Mouse (Mus musculus): ENCODE data around the gene Rab20. TPM values are rescaled to one million over a fixed set of nuclear protein-coding genes. Genes with fewer than 3 reads are reported as not detected.

The Rab20 gene
- polyA plus RNA-seq (2016; fragmentation: Nextera tagmentation; extraction: Ambion mirVana): 11.2 and 21.9 TPM in 2 replicates

DNA sequence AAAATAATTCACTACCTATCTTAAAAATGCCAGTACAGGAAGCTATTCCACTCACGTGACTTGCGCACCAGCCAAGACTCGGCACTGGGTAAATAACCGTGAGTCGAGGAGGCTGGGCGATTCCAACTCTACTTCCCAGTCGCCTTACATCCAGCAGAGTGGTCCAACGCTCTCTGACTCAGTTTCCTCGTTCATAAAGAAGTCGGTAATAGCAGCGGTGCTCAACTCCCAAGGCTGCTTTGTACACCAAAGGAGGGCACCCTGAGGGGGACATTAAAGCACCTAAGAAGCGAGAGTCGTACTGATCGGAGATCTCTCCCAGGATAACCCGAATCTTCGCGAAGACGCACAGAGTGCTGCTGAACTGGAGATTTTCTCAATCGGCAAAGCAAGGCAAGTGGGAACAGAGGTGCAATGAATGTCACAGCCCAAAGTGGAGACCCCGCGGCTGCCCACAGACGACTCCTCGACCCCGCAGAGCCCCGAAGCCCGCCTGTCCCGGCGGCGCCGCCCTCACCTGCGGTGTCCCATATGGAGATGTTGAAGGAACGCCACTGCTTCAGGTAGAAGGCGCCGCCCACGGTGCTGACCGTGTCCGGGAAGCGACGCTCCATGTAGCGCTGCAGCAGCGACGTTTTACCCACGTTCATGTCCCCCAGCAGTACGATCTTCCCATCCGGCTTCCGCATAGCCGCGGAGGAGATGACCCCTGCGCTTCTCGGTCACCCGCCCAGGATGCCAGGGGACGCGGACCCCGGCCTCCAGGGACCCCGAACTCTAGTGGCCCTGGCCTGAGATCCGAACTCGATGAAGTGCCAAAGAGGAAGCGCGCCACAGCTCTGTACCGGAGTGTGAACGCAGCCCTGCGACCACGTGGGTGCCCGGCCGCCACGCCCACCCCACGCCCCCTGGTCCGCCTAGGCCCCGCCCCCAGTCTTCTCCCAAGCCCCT, at the start of gene Rab20:
Rab20 (minus strand) TSS at position 900 of the 951 bp plus-strand sequence.
- H3K27ac ChIP-seq: peak within 1 kb of the TSS; percentile 81
- WGBS: under 1% methylated on average over 68 of the region's 69 CpGs

DNA sequence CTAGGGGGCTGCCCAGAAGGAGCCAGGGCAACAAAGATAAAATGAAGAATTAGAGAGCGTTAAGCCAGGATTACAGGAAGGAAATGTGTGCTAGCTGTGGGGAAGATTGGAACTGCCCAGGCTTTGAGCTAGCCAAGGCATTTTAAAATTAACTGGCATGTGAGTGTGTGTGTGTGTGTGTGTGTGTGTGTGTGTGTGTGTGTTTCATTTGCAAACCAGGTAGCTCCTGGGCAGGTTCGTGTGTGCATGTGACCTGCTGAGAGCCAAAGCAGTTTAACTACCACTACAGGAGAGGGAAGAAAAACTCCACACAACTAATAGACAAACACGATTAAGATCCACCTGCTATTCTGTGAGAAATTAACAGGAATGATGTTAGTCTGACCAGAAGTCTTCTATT, 44.8 kb upstream of the Rab20 start:
- Histone ChIP-seq H3K9me3 (no peaks in the 10 kb centered on the region), H3K27ac (no peak overlapping the region), H3K36me3 (peaks cover 28% of the 10 kb centered on the region), H3K27me3 (ENCODE audit: insufficient read depth, poor library complexity, severe bottlenecking) (no peaks in the 10 kb centered on the region), H3K4me1 (no peaks in the 10 kb centered on the region), H3K4me3 (no peak overlapping the region)
- no peak for DNase-seq (ENCODE audit: low spot score)
- WGBS: 79% methylated on average over 3 of the region's 3 CpGs

More for the DNA sequence above, at the start of gene Rab20:
- peaks cover 82% of the 10 kb centered on the region for H3K27me3 ChIP-seq (ENCODE audit: insufficient read depth, poor library complexity, severe bottlenecking)
- H3K4me3 ChIP-seq: peak within 1 kb of the TSS; percentile 71
- no peaks in the 10 kb centered on the region for H3K9me3 ChIP-seq
- H3K36me3 ChIP-seq: no peaks in the 10 kb centered on the region
- H3K4me1 ChIP-seq: peaks cover 84% of the 10 kb centered on the region
- DNase-seq (ENCODE audit: low spot score): peak; percentile 86

- 93% methylated on average over 11 of the region's 11 CpGs for WGBS
- DNase-seq (ENCODE audit: low spot score): no peak
- Histone ChIP-seq H3K27me3 (ENCODE audit: insufficient read depth, poor library complexity, severe bottlenecking) (no peaks in the 10 kb centered on the region), H3K36me3 (peaks cover 60% of the 10 kb centered on the region), H3K27ac (no peak overlapping the region), H3K4me1 (no peaks in the 10 kb centered on the region), H3K9me3 (no peaks in the 10 kb centered on the region), H3K4me3 (no peak overlapping the region)
These were observed 40.2 kb upstream of the Rab20 start for GRCm38 (mm10) chr8:11518676-11519075.

DNA sequence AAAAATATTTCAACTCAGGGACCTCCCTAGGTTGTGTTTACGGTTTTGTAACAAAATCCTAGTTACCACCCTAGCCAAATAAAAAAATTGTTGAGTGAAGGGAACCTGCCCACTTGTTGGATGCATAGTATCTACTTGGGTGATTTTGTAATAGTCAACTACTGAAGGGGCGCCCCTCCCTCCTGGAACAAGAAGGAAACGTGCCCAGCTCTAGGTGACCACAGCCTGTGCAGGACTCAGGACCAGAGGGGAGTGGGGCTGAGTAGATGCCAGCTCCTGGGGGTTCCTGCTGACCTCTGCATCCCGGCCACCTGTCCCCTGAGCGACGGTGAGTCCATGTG, 39.5 kb upstream of the Rab20 start:
- H3K36me3 ChIP-seq: peaks cover 67% of the 10 kb centered on the region
- H3K9me3 ChIP-seq: no peaks in the 10 kb centered on the region
- H3K27ac ChIP-seq: no peak overlapping the region
- DNase-seq (ENCODE audit: low spot score): peak; percentile 56
- no peak overlapping the region for H3K4me3 ChIP-seq
- no peaks in the 10 kb centered on the region for H3K27me3 ChIP-seq (ENCODE audit: insufficient read depth, poor library complexity, severe bottlenecking)
- 92% methylated on average over 6 of the region's 6 CpGs for WGBS
- no peaks in the 10 kb centered on the region for H3K4me1 ChIP-seq

- DNase-seq (ENCODE audit: low spot score): peak; percentile 75
- no peak overlapping the region for H3K4me3 ChIP-seq
- no peaks in the 10 kb centered on the region for H3K4me1 ChIP-seq
- no peaks in the 10 kb centered on the region for H3K9me3 ChIP-seq
- H3K36me3 ChIP-seq: peaks cover 72% of the 10 kb centered on the region
- no peak overlapping the region for H3K27ac ChIP-seq
- WGBS: 84% methylated on average over 16 of the region's 16 CpGs
- no peaks in the 10 kb centered on the region for H3K27me3 ChIP-seq (ENCODE audit: insufficient read depth, poor library complexity, severe bottlenecking)
These were observed 39.0 kb upstream of the Rab20 start for GRCm38 (mm10) chr8:11517366-11518055.

DNA sequence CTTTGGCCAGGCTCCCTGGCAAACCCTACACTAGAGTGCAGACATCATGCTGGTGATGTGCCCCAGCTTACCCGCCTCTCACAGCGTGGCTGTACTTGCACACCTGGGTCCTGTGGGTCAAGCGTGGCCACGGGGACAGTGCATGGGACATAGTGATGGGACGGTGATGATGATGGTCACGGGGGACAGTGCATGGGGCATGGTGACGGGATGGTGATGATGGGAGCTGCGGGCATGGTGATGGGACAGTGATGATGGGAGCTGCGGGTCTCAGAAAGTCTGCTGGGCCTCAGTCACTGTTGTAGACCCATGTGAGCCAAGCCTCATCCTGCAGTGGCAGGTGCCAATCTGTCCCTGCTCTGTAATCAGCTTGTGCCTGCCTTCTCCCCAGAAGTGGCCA, 37.8 kb upstream of the Rab20 start:
- H3K36me3 ChIP-seq: peaks cover 82% of the 10 kb centered on the region
- no peak overlapping the region for H3K4me3 ChIP-seq
- DNase-seq (ENCODE audit: low spot score): peak; percentile 73
- H3K9me3 ChIP-seq: no peaks in the 10 kb centered on the region
- H3K27ac ChIP-seq: no peak overlapping the region
- H3K4me1 ChIP-seq: no peaks in the 10 kb centered on the region
- 92% methylated on average over 9 of the region's 9 CpGs for WGBS
- H3K27me3 ChIP-seq (ENCODE audit: insufficient read depth, poor library complexity, severe bottlenecking): no peaks in the 10 kb centered on the region

- no peaks in the 10 kb centered on the region for H3K4me1 ChIP-seq
- H3K4me3 ChIP-seq: no peak overlapping the region
- H3K27ac ChIP-seq: no peak overlapping the region
- H3K9me3 ChIP-seq: no peaks in the 10 kb centered on the region
- no peak for DNase-seq (ENCODE audit: low spot score)
- 89% methylated on average over 5 of the region's 5 CpGs for WGBS
- H3K27me3 ChIP-seq (ENCODE audit: insufficient read depth, poor library complexity, severe bottlenecking): no peaks in the 10 kb centered on the region
- peaks cover 93% of the 10 kb centered on the region for H3K36me3 ChIP-seq
These were observed 34.7 kb upstream of the Rab20 start for GRCm38 (mm10) chr8:11513247-11513646.

GRCm38 (mm10) chr8:11512711-11513110, 34.2 kb upstream of the Rab20 start:
- Histone ChIP-seq H3K9me3 (no peaks in the 10 kb centered on the region), H3K4me1 (no peaks in the 10 kb centered on the region), H3K27ac (no peak overlapping the region), H3K27me3 (ENCODE audit: insufficient read depth, poor library complexity, severe bottlenecking) (no peaks in the 10 kb centered on the region), H3K36me3 (peaks cover 93% of the 10 kb centered on the region), H3K4me3 (no peak overlapping the region)
- 73% methylated on average over 9 of the region's 9 CpGs for WGBS
- no peak for DNase-seq (ENCODE audit: low spot score)

DNA sequence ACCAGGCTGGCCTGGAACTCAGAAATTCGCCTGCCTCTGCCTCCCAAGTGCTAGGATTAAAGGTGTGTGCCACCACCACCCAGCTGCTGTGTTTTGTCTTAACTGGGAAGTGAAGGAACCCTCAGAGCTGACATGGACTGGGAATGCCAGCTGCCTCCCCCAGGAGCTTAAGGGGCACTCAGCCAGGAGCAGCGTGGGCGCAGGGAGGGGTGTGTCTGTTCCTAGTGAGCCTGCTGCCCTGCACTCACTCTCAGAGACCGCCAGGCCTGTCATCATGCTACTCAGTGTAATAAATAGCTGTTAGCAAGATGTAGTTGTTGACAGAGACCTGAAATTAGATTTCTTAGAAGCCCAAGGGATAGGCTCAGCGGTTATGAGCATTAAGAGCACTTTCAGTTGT, 32.5 kb upstream of the Rab20 start:
- Histone ChIP-seq H3K36me3 (peaks cover 94% of the 10 kb centered on the region), H3K9me3 (no peaks in the 10 kb centered on the region), H3K4me1 (no peaks in the 10 kb centered on the region), H3K27me3 (ENCODE audit: insufficient read depth, poor library complexity, severe bottlenecking) (no peaks in the 10 kb centered on the region), H3K27ac (no peak overlapping the region), H3K4me3 (no peak overlapping the region)
- DNase-seq (ENCODE audit: low spot score): no peak
- WGBS: 79% methylated on average over 5 of the region's 5 CpGs

GRCm38 (mm10) chr8:11508880-11509279, 30.4 kb upstream of the Rab20 start:
- Histone ChIP-seq H3K4me3 (no peak overlapping the region), H3K27ac (no peak overlapping the region), H3K4me1 (no peaks in the 10 kb centered on the region), H3K27me3 (ENCODE audit: insufficient read depth, poor library complexity, severe bottlenecking) (no peaks in the 10 kb centered on the region), H3K9me3 (no peaks in the 10 kb centered on the region), H3K36me3 (peaks cover 98% of the 10 kb centered on the region)
- no peak for DNase-seq (ENCODE audit: low spot score)
- 86% methylated on average over 10 of the region's 10 CpGs for WGBS

DNA sequence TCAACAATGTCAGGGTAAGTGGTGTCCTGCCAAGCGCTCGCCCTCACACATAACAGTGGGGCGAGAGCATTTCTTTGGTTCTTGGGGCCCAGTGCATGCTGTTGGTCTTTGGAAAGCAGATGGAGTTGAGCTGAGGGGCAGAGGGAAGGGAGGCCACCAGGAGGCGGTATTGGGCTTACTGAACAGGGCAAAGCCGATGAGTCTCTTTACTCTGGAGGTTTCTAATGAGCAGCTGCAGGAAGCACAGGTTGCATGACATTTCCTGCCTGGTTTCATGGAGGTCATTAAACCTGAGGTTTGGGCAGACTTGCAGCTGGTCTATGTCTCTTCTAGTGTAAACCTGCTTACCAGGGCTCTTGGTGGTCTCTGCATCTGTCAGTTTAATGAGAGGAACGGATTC, 28.3 kb upstream of the Rab20 start:
- no peak for DNase-seq (ENCODE audit: low spot score)
- Histone ChIP-seq H3K9me3 (no peaks in the 10 kb centered on the region), H3K4me3 (no peak overlapping the region), H3K27ac (no peak overlapping the region), H3K27me3 (ENCODE audit: insufficient read depth, poor library complexity, severe bottlenecking) (no peaks in the 10 kb centered on the region), H3K36me3 (peaks cover 96% of the 10 kb centered on the region), H3K4me1 (no peaks in the 10 kb centered on the region)
- 78% methylated on average over 6 of the region's 6 CpGs for WGBS

- Histone ChIP-seq H3K9me3 (no peaks in the 10 kb centered on the region), H3K4me1 (no peaks in the 10 kb centered on the region), H3K36me3 (peaks cover 89% of the 10 kb centered on the region), H3K4me3 (no peak overlapping the region), H3K27me3 (ENCODE audit: insufficient read depth, poor library complexity, severe bottlenecking) (no peaks in the 10 kb centered on the region), H3K27ac (no peak overlapping the region)
- 82% methylated on average over 14 of the region's 14 CpGs for WGBS
- no peak for DNase-seq (ENCODE audit: low spot score)
These were observed 27.6 kb upstream of the Rab20 start for GRCm38 (mm10) chr8:11506074-11506473.

All from heart, embryonic 10.5 days (tissue).